Mouse (Mus musculus) forebrain, postnatal 0 days (tissue): ENCODE results near the gene Cadm3. TPM values are rescaled to one million over a fixed set of nuclear protein-coding genes. Genes with fewer than 3 reads are reported as not detected.
A peak's percentile ranks its signal among the peaks of the same experiment; 100 is the strongest.

Source experiments
- ATAC-seq: fragments of 200-750 bp; cut with Nextera tagmentation; 2 replicates; pipeline ENCODE4 v1.8.0; 2017; ENCODE audit warnings: mild to moderate bottlenecking, moderate library complexity
- DNase-seq: peaks from one replicate; pipeline ENCODE4 v3.0.0-alpha.2; 2015
- H3K27ac ChIP-seq: fragments of 300-500 bp; sonication (generic); 2 replicates; pipeline ENCODE4 v1.5.1; 2014; ENCODE audit warnings: low read depth, mild to moderate bottlenecking, antibody characterized with exemption, low read length, moderate library complexity, mixed read lengths
- H3K27me3 ChIP-seq: fragments of 300-500 bp; sonication (generic); 2 replicates; pipeline ENCODE4 v1.6.1; 2014; ENCODE audit warnings: mild to moderate bottlenecking, low read length, mixed read lengths; ENCODE audit not compliant: insufficient read depth
- H3K36me3 ChIP-seq: fragments of 300-500 bp; sonication (generic); 2 replicates; pipeline ENCODE4 v1.6.1; 2014; ENCODE audit warnings: mild to moderate bottlenecking, moderate library complexity; ENCODE audit not compliant: insufficient read depth
- H3K4me1 ChIP-seq: fragments of 300-500 bp; sonication (generic); 2 replicates; pipeline ENCODE4 v1.6.1; 2014; ENCODE audit warnings: antibody characterized with exemption; ENCODE audit not compliant: insufficient read depth
- H3K4me2 ChIP-seq: fragments of 300-500 bp; sonication (generic); 2 replicates; pipeline ENCODE4 v1.6.1; 2014; ENCODE audit warnings: low read depth, mild to moderate bottlenecking, moderate library complexity
- H3K4me3 ChIP-seq: fragments of 300-500 bp; sonication (generic); 2 replicates; pipeline ENCODE4 v1.5.1; 2014; ENCODE audit warnings: low read depth, low read length, mixed read lengths
- H3K9ac ChIP-seq: fragments of 300-500 bp; sonication (generic); 2 replicates; pipeline ENCODE4 v1.6.1; 2014; ENCODE audit warnings: mild to moderate bottlenecking
- H3K9me3 ChIP-seq: fragments of 300-500 bp; sonication (generic); 2 replicates; pipeline ENCODE4 v1.6.1; 2016; ENCODE audit warnings: low read length
- CTCF ChIP-seq: sonication (generic); IDR thresholded peaks from 2 replicates; pipeline ENCODE4 v1.5.1; 2016; ENCODE audit warnings: antibody characterized with exemption, control low read depth, low read depth
- WGBS: fragments of 180-500 bp; shearing (Covaris S2); extraction: QIAGEN DNeasy Blood & Tissue Kit; methylation state at CpG from one replicate; pipeline ENCODE4 v1.1.7; 2014; 5-methylcytosine and 5-hydroxymethylcytosine counted together
- polyA plus RNA-seq: library from polyadenylated mRNA; unstranded; fragments of >200 nt; fragmentation: Nextera tagmentation; extraction: Ambion mirVana; gene quantifications from 2 replicates; pipeline ENCODE4 v1.2.1, GENCODE M21; 2015
- total RNA-seq: library from RNA; depleted of rRNA; stranded (reverse); fragments of >200 nt; gene quantifications from 2 replicates; pipeline ENCODE4 v1.2.3, GENCODE M21; 2014

Gene Cadm3
- total and polyA plus RNA-seq, 2 experiments from 2014 or later = 41.0 to 354 TPM

DNA sequence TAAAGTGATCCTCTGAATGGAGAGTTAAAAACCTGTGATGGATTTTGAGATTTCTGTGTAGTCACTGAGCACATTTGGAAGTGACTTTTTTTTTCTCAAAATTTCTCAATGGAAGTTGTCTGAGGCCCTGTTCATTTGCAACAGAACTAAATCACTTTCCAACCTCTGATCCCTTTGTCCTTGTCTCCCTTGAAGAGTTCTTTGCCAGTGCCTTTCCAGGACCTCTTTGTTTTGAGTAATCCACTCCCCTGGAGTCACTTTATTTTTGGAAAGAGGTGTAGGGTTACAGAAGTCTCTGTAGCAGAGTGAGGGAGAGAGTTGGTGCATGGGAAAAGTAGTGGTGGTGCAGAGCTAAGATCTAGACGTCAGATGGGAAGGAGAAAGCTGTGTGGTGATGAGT, 19.0 kb downstream of the Cadm3 start:
- ATAC-seq (no peak), DNase-seq (no peak)
- Histone ChIP-seq H3K27ac (no peak overlapping the region), H3K9me3 (no peaks in the 10 kb centered on the region), H3K4me3 (no peak overlapping the region), H3K36me3 (peaks cover 30% of the 10 kb centered on the region), H3K9ac (no peak overlapping the region), H3K27me3 (no peaks in the 10 kb centered on the region), H3K4me1 (no peaks in the 10 kb centered on the region), H3K4me2 (no peak overlapping the region)
- no peak for TF ChIP-seq CTCF
- WGBS = 13% methylated on average over 1 of the region's 1 CpGs

DNA sequence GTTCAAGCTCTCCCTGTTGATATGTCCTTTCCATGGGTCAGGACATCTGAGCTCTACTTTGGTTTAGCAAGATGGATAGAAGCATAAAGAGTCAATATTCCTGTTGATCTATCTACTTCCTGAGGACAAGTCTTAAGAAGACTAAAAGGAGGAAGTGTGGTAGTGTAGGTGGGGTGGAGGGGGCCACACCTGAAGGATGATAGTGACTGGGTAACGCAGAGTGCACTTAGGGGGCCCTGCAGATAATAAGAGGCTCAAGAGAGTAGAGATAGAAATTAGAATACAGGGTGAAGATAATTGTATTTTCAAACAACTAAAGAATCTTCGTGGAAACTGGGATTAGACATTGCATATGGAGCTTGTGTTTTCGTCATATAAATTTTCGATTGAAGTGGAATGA, 22.4 kb downstream of the Cadm3 start:
- Histone ChIP-seq H3K27me3 (no peaks in the 10 kb centered on the region), H3K9me3 (no peaks in the 10 kb centered on the region), H3K9ac (no peak overlapping the region), H3K4me1 (no peaks in the 10 kb centered on the region), H3K4me3 (no peak overlapping the region), H3K36me3 (peaks cover 49% of the 10 kb centered on the region), H3K4me2 (no peak overlapping the region), H3K27ac (no peak overlapping the region)
- TF ChIP-seq CTCF = no peak
- ATAC-seq (no peak), DNase-seq (no peak)
- WGBS = 92% methylated on average over 4 of the region's 4 CpGs

GRCm38 (mm10) chr1:173343934-173344333, 23.6 kb downstream of the Cadm3 start:
- Histone ChIP-seq H3K36me3 (peaks cover 56% of the 10 kb centered on the region), H3K9ac (no peak overlapping the region), H3K9me3 (no peaks in the 10 kb centered on the region), H3K4me2 (no peak overlapping the region), H3K4me1 (no peaks in the 10 kb centered on the region), H3K27ac (no peak overlapping the region), H3K27me3 (no peaks in the 10 kb centered on the region), H3K4me3 (no peak overlapping the region)
- WGBS = 15% methylated on average over 3 of the region's 3 CpGs
- TF ChIP-seq CTCF = no peak
- DNase-seq = no peak
- ATAC-seq = peak; percentile 34; the same call in 1 of the 2 replicates

DNA sequence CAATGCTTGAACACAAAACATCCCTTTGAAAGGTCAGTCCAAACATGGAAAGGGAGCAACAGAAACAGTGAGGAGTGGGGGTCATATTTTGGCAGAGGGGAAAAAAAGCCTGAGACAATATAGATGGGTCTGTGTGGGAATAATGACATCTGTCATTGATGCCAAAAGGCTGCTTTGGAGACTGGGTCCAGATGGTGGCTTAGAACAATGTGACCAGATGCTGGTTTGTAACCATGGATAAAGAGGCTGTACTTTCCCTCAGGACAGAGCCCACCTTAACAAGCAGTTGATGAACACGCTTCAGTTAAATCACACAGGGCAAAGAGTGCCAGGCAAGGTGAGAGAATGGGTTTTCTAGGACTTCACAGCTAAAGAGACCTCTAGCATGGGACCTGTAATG, 25.1 kb downstream of the Cadm3 start:
- ATAC-seq (0 out of 2 replicates have a peak, but pooled peaks have one; percentile 25), DNase-seq (no peak)
- Histone ChIP-seq H3K4me1 (no peaks in the 10 kb centered on the region), H3K27ac (no peak overlapping the region), H3K27me3 (no peaks in the 10 kb centered on the region), H3K9me3 (no peaks in the 10 kb centered on the region), H3K4me3 (no peak overlapping the region), H3K36me3 (peaks cover 71% of the 10 kb centered on the region), H3K4me2 (no peak overlapping the region), H3K9ac (no peak overlapping the region)
- 29% methylated on average over 1 of the region's 1 CpGs for WGBS
- TF ChIP-seq CTCF = no peak

DNA sequence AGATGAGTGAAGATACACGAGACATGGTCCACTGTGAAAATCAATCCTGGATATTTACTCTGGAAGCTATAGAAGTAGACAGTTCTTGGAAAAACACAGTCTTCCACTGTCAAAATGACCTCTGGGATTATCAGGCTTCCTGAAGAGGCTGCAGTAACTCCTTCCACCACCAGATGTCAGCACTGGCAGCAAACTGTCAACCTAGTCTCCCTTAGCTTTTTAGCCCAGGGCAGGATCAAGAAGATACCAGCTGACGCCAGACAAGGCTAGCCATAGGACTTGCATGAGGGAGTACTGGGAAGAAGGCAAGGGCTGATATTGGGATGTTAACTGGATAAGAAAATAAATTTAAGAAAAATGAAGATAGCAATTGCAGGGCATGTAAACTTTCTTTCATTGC, 28.0 kb downstream of the Cadm3 start:
- H3K36me3 ChIP-seq = peaks cover 63% of the 10 kb centered on the region
- H3K4me2 ChIP-seq = no peak overlapping the region
- no peaks in the 10 kb centered on the region for H3K9me3 ChIP-seq
- H3K27me3 ChIP-seq = no peaks in the 10 kb centered on the region
- H3K4me1 ChIP-seq = no peaks in the 10 kb centered on the region
- no peak overlapping the region for H3K4me3 ChIP-seq
- DNase-seq = peak; percentile 84
- H3K27ac ChIP-seq = no peak overlapping the region
- ATAC-seq = peak; percentile 72
- no peak overlapping the region for H3K9ac ChIP-seq
- peak; percentile 93 for TF ChIP-seq CTCF
- WGBS = 7% methylated on average over 2 of the region's 2 CpGs

DNA sequence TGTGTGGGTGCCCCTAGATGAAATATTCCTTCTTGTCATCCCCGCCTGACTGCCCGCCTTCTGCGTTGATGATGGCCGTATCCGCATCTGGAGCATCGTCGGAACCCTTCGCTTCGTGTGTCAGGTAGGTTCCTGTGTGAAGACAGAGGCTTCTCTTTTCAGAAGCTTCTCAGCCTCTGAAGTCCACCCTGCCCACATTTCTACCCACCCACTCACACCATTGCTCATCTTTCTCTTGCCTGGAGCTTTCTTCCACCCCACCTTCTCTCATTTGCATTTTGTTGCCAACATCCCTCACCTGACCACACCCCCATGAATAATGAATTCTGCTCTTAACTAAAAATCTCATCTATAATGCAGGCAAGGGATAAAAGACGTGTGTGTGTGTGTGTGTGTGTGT, 30.5 kb downstream of the Cadm3 start:
- 94% methylated on average over 10 of the region's 10 CpGs for WGBS
- ATAC-seq = no peak
- H3K9me3 ChIP-seq = no peaks in the 10 kb centered on the region
- peaks cover 48% of the 10 kb centered on the region for H3K36me3 ChIP-seq
- DNase-seq = no peak
- no peaks in the 10 kb centered on the region for H3K4me1 ChIP-seq
- H3K9ac ChIP-seq = no peak overlapping the region
- H3K27ac ChIP-seq = no peak overlapping the region
- no peak overlapping the region for H3K4me3 ChIP-seq
- H3K4me2 ChIP-seq = no peak overlapping the region
- H3K27me3 ChIP-seq = no peaks in the 10 kb centered on the region
- no peak for TF ChIP-seq CTCF

DNA sequence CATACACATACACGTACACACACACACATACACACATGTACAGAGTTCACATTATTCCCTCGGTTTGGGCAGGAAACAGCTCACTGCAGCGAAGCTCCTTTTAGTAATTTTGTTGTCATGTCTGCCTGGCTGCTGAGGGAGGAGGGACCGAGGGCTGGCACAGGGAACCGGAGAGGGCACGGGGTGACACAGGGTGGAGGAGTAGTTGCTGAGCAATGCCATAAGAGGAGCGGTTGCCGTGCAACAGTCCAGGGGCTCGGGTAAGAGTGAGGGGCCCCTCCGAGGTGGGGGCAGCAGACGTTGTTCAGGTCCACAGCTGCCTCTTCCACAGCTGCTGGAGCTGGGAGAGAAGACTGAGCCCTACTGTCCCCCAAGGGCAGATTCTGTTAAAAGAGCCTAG, 31.6 kb downstream of the Cadm3 start:
- TF ChIP-seq CTCF = no peak
- no peak for DNase-seq
- H3K27ac ChIP-seq = no peak overlapping the region
- no peaks in the 10 kb centered on the region for H3K4me1 ChIP-seq
- no peak overlapping the region for H3K9ac ChIP-seq
- WGBS = 55% methylated on average over 11 of the region's 11 CpGs
- peak; percentile 30; the same call in 1 of the 2 replicates for ATAC-seq
- peaks cover 41% of the 10 kb centered on the region for H3K36me3 ChIP-seq
- H3K27me3 ChIP-seq = no peaks in the 10 kb centered on the region
- H3K4me2 ChIP-seq = no peak overlapping the region
- no peak overlapping the region for H3K4me3 ChIP-seq
- H3K9me3 ChIP-seq = no peaks in the 10 kb centered on the region
